8 mouse cellular contexts compared by ENCODE assay signal in genomic region chr9:37254531-37255110, GRCm38 (mm10). TPM values are rescaled to one million over a fixed set of nuclear protein-coding genes. Genes with fewer than 3 reads are reported as not detected.
DNase-seq lines count a peak whose midpoint lies in the region; ATAC-seq and TF ChIP-seq lines count a peak whose summit lies in the region.

No protein-coding gene starts in this region.

- WGBS in kidney, embryonic 15.5 days, result 20% methylated on average over 6 of the region's 6 CpGs
- 19% methylated on average over 6 of the region's 6 CpGs for WGBS in embryonic facial prominence, embryonic 10.5 days
- 25% methylated on average over 6 of the region's 6 CpGs for WGBS in intestine, embryonic 16.5 days
- WGBS in neural tube, embryonic 11.5 days, result 22% methylated on average over 6 of the region's 6 CpGs
- WGBS in cerebellum, adult 2 months, result 33% methylated on average over 6 of the region's 6 CpGs

- peaks cover 18% of the 10 kb centered on the region for H3K4me1 ChIP-seq in kidney, embryonic 15.5 days
- peaks cover 15% of the 10 kb centered on the region for H3K4me1 ChIP-seq in embryonic facial prominence, embryonic 10.5 days
- H3K4me1 ChIP-seq in intestine, embryonic 16.5 days (ENCODE audit: control insufficient read depth, insufficient read depth, low read length), result peaks cover 10% of the 10 kb centered on the region
- H3K4me1 ChIP-seq in neural tube, embryonic 11.5 days (ENCODE audit: control insufficient read depth, insufficient read depth, low read length), result peaks cover 4% of the 10 kb centered on the region; the same call in 1 of the 2 replicates
- H3K4me1 ChIP-seq in cerebellum, adult 2 months (ENCODE audit: control insufficient read depth, insufficient read depth, low read length), result no peaks in the 10 kb centered on the region

- DNase-seq in kidney, postnatal 25 days, result no peak
- peak; percentile 21 for DNase-seq in embryonic facial prominence, embryonic 10.5 days (ENCODE audit: low spot score)
- no peak for DNase-seq in neural tube, embryonic 11.5 days (ENCODE audit: low spot score)
- DNase-seq in thymus, postnatal 0 days (ENCODE audit: low spot score), result no peak
- no peak for DNase-seq in B cell, adult 2 months
- DNase-seq in cerebellum, adult 2 months, result no peak

- H3K27ac ChIP-seq in kidney, embryonic 15.5 days, result no peak overlapping the region
- H3K27ac ChIP-seq in embryonic facial prominence, embryonic 10.5 days (replicated peaks), result peak overlapping the region; percentile 82; the same call in 1 of the 2 replicates
- no peak overlapping the region for H3K27ac ChIP-seq in intestine, embryonic 16.5 days (ENCODE audit: low read length)
- no peak overlapping the region for H3K27ac ChIP-seq in neural tube, embryonic 11.5 days (ENCODE audit: low read depth, low read length)
- H3K27ac ChIP-seq in cerebellum, adult 2 months (ENCODE audit: insufficient read depth, low read length), result no peak overlapping the region

- TF ChIP-seq CTCF in cerebellum, adult 2 months (IDR thresholded peaks at IDR 0.05; ENCODE audit: borderline replicate concordance, insufficient read depth, low read depth, low read length), result no peak

- no peaks in the 10 kb centered on the region for H3K27me3 ChIP-seq in kidney, embryonic 15.5 days
- peaks cover 37% of the 10 kb centered on the region for H3K27me3 ChIP-seq in embryonic facial prominence, embryonic 10.5 days (replicated peaks; ENCODE audit: low read depth, poor library complexity, severe bottlenecking)
- no peaks in the 10 kb centered on the region for H3K27me3 ChIP-seq in intestine, embryonic 16.5 days (replicated peaks; ENCODE audit: control insufficient read depth, insufficient read depth, low read length)
- no peaks in the 10 kb centered on the region for H3K27me3 ChIP-seq in neural tube, embryonic 11.5 days (ENCODE audit: control insufficient read depth, insufficient read depth, low read length)
- H3K27me3 ChIP-seq in cerebellum, adult 2 months (ENCODE audit: control insufficient read depth, insufficient read depth, low read length), result no peaks in the 10 kb centered on the region

- H3K4me3 ChIP-seq in kidney, embryonic 15.5 days (replicated peaks), result peak overlapping the region; percentile 52
- peak overlapping the region; percentile 64 for H3K4me3 ChIP-seq in embryonic facial prominence, embryonic 10.5 days
- peak overlapping the region; percentile 56 for H3K4me3 ChIP-seq in intestine, embryonic 16.5 days (ENCODE audit: low read length)
- peak overlapping the region; percentile 35; the same call in 1 of the 2 replicates for H3K4me3 ChIP-seq in neural tube, embryonic 11.5 days (ENCODE audit: low read depth, low read length)
- no peak overlapping the region for H3K4me3 ChIP-seq in cerebellum, adult 2 months (replicated peaks; ENCODE audit: insufficient read depth, low read depth, low read length)

- H3K4me2 ChIP-seq in kidney, embryonic 15.5 days, result peak overlapping the region; percentile 92
- peak overlapping the region; percentile 87 for H3K4me2 ChIP-seq in intestine, embryonic 16.5 days (ENCODE audit: low read depth, low read length)
- peak overlapping the region; percentile 66 for H3K4me2 ChIP-seq in neural tube, embryonic 11.5 days (ENCODE audit: low read depth)

- H3K9me3 ChIP-seq in kidney, embryonic 15.5 days (replicated peaks), result no peaks in the 10 kb centered on the region
- H3K9me3 ChIP-seq in embryonic facial prominence, embryonic 10.5 days, result no peaks in the 10 kb centered on the region
- no peaks in the 10 kb centered on the region for H3K9me3 ChIP-seq in intestine, embryonic 16.5 days (ENCODE audit: control insufficient read depth, low read length)
- no peaks in the 10 kb centered on the region for H3K9me3 ChIP-seq in neural tube, embryonic 11.5 days (ENCODE audit: control insufficient read depth, low read length)

- no peak for TF ChIP-seq POLR2A in cerebellum, adult 2 months (IDR thresholded peaks at IDR 0.05; ENCODE audit: borderline replicate concordance, insufficient read depth, low read length)

- no peak; the same call in 1 of the 2 replicates for ATAC-seq in kidney, embryonic 15.5 days (replicated peaks; ENCODE audit: low FRiP score)
- ATAC-seq in intestine, embryonic 16.5 days, result peak; percentile 16; the same call in 1 of the 2 replicates
- no peak for ATAC-seq in neural tube, embryonic 11.5 days (ENCODE audit: insufficient read depth, low FRiP score, low TSS enrichment)

- no peaks in the 10 kb centered on the region for H3K36me3 ChIP-seq in kidney, embryonic 15.5 days
- no peaks in the 10 kb centered on the region for H3K36me3 ChIP-seq in embryonic facial prominence, embryonic 10.5 days (replicated peaks)
- no peaks in the 10 kb centered on the region for H3K36me3 ChIP-seq in intestine, embryonic 16.5 days (ENCODE audit: control insufficient read depth, insufficient read depth, low read length)
- H3K36me3 ChIP-seq in neural tube, embryonic 11.5 days (ENCODE audit: control insufficient read depth, insufficient read depth, low read length), result no peaks in the 10 kb centered on the region

- peak overlapping the region; percentile 48; the same call in 1 of the 2 replicates for H3K9ac ChIP-seq in kidney, embryonic 15.5 days
- H3K9ac ChIP-seq in intestine, embryonic 16.5 days (ENCODE audit: low read depth, low read length), result peak overlapping the region; percentile 70; the same call in 1 of the 2 replicates
- no peak overlapping the region for H3K9ac ChIP-seq in neural tube, embryonic 11.5 days (ENCODE audit: low read length)

RNA-seq across cellular contexts. Expression of gene Slc37a2, which starts 0.9 kb away (rescaled TPM):
- 1.9 and 4.5 TPM in 2 replicates for polyA plus RNA-seq in kidney, embryonic 15.5 days (2015; fragmentation: Nextera tagmentation; extraction: Ambion mirVana)
- 2.1 and 2.6 TPM in 2 replicates for polyA plus RNA-seq in embryonic facial prominence, embryonic 10.5 days (2016; fragmentation: Nextera tagmentation; extraction: Ambion mirVana)
- 8.9 and 10.8 TPM in 2 replicates for polyA plus RNA-seq in intestine, embryonic 16.5 days (2015; fragmentation: Nextera tagmentation; extraction: Ambion mirVana)
- 2.0 TPM in 2 replicates for polyA plus RNA-seq in neural tube, embryonic 11.5 days (2014; fragmentation: Nextera tagmentation; extraction: Ambion mirVana)
- 24.0 and 28.8 TPM in 2 replicates for polyA plus RNA-seq in thymus, postnatal 0 days (2015; fragmentation: Nextera tagmentation; extraction: Ambion mirVana)
- polyA plus RNA-seq in cerebellum, adult 2 months (2012; rRNA removed), result 1.3 and 1.8 TPM in 2 replicates

RNA-seq across cellular contexts. Expression of gene Tmem218, which starts 46.6 kb away (rescaled TPM):
- 11.4 and 11.7 TPM in 2 replicates for polyA plus RNA-seq in kidney, embryonic 15.5 days (2015; fragmentation: Nextera tagmentation; extraction: Ambion mirVana)
- 10.2 and 10.8 TPM in 2 replicates for polyA plus RNA-seq in embryonic facial prominence, embryonic 10.5 days (2016; fragmentation: Nextera tagmentation; extraction: Ambion mirVana)
- polyA plus RNA-seq in intestine, embryonic 16.5 days (2015; fragmentation: Nextera tagmentation; extraction: Ambion mirVana), result 7.8 and 9.0 TPM in 2 replicates
- polyA plus RNA-seq in neural tube, embryonic 11.5 days (2014; fragmentation: Nextera tagmentation; extraction: Ambion mirVana), result 11.5 and 13.9 TPM in 2 replicates
- 9.5 and 13.2 TPM in 2 replicates for polyA plus RNA-seq in thymus, postnatal 0 days (2015; fragmentation: Nextera tagmentation; extraction: Ambion mirVana)
- 6.1 and 7.0 TPM in 2 replicates for polyA plus RNA-seq in cerebellum, adult 2 months (2012; rRNA removed)
